Mouse (Mus musculus) cortical plate, adult 2 months (tissue): ENCODE data around the gene Fibin. TPM values are rescaled to one million over a fixed set of nuclear protein-coding genes. Genes with fewer than 3 reads are reported as not detected.

Source experiments
- H3K27ac ChIP-seq: fragments of 200-500 bp; 2 replicates; pipeline ENCODE4 v1.5.1; 2012; ENCODE audit warnings: low read length, control low read depth, inconsistent platforms; ENCODE audit not compliant: insufficient read depth
- H3K4me1 ChIP-seq: fragments of 200-500 bp; 2 replicates; pipeline ENCODE4 v1.6.1; 2011; ENCODE audit warnings: low read length; ENCODE audit not compliant: control insufficient read depth, insufficient read depth
- H3K4me3 ChIP-seq: fragments of 200-500 bp; 2 replicates; pipeline ENCODE4 v1.5.1; 2011; ENCODE audit warnings: mild to moderate bottlenecking, low read length, control low read depth; ENCODE audit not compliant: insufficient read depth
- CTCF ChIP-seq: fragments of 200-500 bp; IDR thresholded peaks from 2 replicates; pipeline ENCODE4 v1.5.1; 2011; ENCODE audit warnings: mild to moderate bottlenecking, control low read depth, low read length; ENCODE audit not compliant: insufficient read depth; ENCODE audit errors: extremely low read depth
- POLR2A ChIP-seq: fragments of 200-500 bp; IDR thresholded peaks from 2 replicates; pipeline ENCODE4 v1.6.1; 2011; ENCODE audit warnings: mild to moderate bottlenecking, low read length, control low read depth; ENCODE audit not compliant: insufficient read depth; ENCODE audit errors: extremely low read depth
- polyA plus RNA-seq: library from polyadenylated mRNA; depleted of rRNA; stranded (reverse); fragments of >200 nt; gene quantifications from 2 replicates; pipeline ENCODE4 v1.2.3, GENCODE M21; 2012; rRNA removed

Gene Fibin
- 1.3 and 2.3 TPM in 2 replicates for polyA plus RNA-seq

- peak within 1 kb of the TSS; percentile 42 for H3K4me3 ChIP-seq
- H3K27ac ChIP-seq, result no peak within 1 kb of the TSS
- TF ChIP-seq POLR2A (no peak), CTCF (0 out of 2 replicates have a peak, but pooled peaks have one; percentile 3)
- no peaks in the 10 kb centered on the region for H3K4me1 ChIP-seq
Observed at GRCm38 (mm10) chr2:110362432-110363283, at the start of gene Fibin. Fibin (minus strand) TSS chr2:110363183.

DNA sequence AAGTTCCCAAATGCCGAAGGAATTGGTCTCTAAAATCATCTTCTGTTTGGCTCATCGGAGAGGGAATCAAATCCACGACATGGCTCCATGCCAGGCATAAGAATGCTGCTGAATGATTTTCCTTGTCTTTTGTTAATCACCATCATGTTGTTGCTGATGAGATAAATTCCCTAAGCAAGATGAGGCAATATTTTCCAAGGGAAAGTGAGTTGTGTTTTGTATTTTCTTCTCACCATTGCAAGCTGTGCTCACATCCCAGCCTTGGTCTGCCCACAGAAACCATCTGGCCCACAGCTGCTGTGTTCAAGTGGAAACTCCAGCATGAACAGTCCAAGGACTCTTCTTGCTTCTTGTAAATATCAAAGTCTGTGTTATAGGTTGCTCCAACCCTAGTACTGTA lies 48.4 kb upstream of the Fibin start:
- H3K4me3 ChIP-seq, result no peak overlapping the region
- H3K4me1 ChIP-seq, result peaks cover 1% of the 10 kb centered on the region; the same call in 1 of the 2 replicates
- no peak for TF ChIP-seq POLR2A
- TF ChIP-seq CTCF, result no peak
- no peak overlapping the region for H3K27ac ChIP-seq

GRCm38 (mm10) chr2:110408757-110409156 lies 45.8 kb upstream of the Fibin start:
- Histone ChIP-seq H3K27ac (no peak overlapping the region), H3K4me1 (peaks cover 1% of the 10 kb centered on the region; the same call in 1 of the 2 replicates), H3K4me3 (no peak overlapping the region)
- TF ChIP-seq CTCF, result no peak
- no peak for TF ChIP-seq POLR2A

GRCm38 (mm10) chr2:110392714-110393336 lies 29.8 kb upstream of the Fibin start:
- no peak overlapping the region for H3K4me3 ChIP-seq
- TF ChIP-seq POLR2A (no peak), CTCF (no peak)
- H3K4me1 ChIP-seq, result no peaks in the 10 kb centered on the region
- no peak overlapping the region for H3K27ac ChIP-seq

DNA sequence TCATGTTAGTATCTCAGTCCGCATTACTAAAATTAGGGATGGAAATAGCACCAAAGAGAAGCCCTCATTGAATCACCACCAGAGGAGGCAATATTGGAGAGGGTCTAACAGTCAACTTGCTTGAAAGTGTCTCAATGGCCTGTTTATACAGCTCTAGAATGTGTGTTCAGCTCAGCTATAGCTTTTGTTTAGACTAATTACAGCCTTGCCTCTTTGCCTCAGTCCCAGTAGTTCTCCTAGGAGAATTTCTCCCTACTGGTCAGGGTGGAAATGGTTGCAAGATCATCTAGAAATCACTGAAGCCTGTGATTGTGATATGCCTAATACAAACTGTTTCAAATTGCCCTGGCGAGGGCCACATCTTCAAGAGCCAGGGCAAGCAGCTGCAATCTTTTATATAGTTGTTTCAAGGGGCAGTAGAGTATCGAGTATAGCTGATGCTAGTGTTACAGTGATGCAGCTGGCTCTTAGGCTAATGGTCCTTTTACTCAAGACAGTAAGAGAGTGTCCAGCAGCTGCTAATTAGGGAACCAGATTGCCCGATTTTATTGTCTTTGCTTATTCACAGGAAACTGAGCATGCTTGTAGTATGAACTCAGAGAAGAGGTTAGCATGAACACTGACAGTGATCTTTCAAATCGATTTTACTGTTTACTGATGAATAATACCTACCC lies 27.9 kb upstream of the Fibin start:
- H3K4me3 ChIP-seq, result no peak overlapping the region
- H3K4me1 ChIP-seq, result no peaks in the 10 kb centered on the region
- TF ChIP-seq POLR2A (no peak), CTCF (no peak)
- H3K27ac ChIP-seq, result no peak overlapping the region

- H3K27ac ChIP-seq, result no peak overlapping the region
- no peaks in the 10 kb centered on the region for H3K4me1 ChIP-seq
- no peak overlapping the region for H3K4me3 ChIP-seq
- TF ChIP-seq POLR2A (no peak), CTCF (no peak)
Observed at GRCm38 (mm10) chr2:110379811-110380210, 16.8 kb upstream of the Fibin start.

GRCm38 (mm10) chr2:110376660-110377059 lies 13.7 kb upstream of the Fibin start:
- Histone ChIP-seq H3K4me1 (no peaks in the 10 kb centered on the region), H3K4me3 (no peak overlapping the region), H3K27ac (no peak overlapping the region)
- TF ChIP-seq POLR2A, result no peak
- no peak for TF ChIP-seq CTCF

GRCm38 (mm10) chr2:110375475-110375874 lies 12.5 kb upstream of the Fibin start:
- no peak overlapping the region for H3K27ac ChIP-seq
- no peak overlapping the region for H3K4me3 ChIP-seq
- TF ChIP-seq POLR2A (no peak), CTCF (no peak)
- H3K4me1 ChIP-seq, result no peaks in the 10 kb centered on the region

DNA sequence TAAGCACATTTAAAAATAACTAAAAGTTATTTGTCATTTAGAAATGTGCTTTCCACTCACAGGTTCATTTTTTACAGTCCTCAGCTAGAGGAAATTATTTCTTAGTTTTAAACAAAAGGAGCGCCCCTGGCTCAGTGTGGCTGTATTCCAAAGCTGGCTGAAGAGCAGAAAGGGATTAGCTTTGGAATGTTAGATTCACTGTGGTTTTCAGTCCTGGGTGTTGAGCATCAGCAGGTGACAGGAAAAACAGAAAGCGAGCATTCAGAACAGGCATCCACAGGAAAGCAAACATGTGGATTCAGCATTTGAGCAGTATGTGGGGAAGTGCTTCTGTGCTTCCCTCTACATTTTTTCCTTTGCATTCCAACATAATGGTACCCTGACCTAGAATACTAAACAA lies 10.2 kb upstream of the Fibin start:
- TF ChIP-seq POLR2A (no peak), CTCF (no peak)

More for the DNA sequence above, 10.2 kb upstream of the Fibin start:
- Histone ChIP-seq H3K27ac (no peak overlapping the region), H3K4me1 (no peaks in the 10 kb centered on the region), H3K4me3 (no peak overlapping the region)
